Mouse (Mus musculus) spleen, postnatal 0 days (tissue): ENCODE measurements around the gene Syne3. TPM values are rescaled to one million over a fixed set of nuclear protein-coding genes. Genes with fewer than 3 reads are reported as not detected.

ENCODE experiments used
- polyA plus RNA-seq: library from polyadenylated mRNA; unstranded; fragments of >200 nt; fragmentation: Nextera tagmentation; extraction: Ambion mirVana; gene quantifications from 2 replicates; pipeline ENCODE4 v1.2.1, GENCODE M21; 2015

Gene Syne3
- 4.0 and 4.2 TPM in 2 replicates for polyA plus RNA-seq

DNA sequence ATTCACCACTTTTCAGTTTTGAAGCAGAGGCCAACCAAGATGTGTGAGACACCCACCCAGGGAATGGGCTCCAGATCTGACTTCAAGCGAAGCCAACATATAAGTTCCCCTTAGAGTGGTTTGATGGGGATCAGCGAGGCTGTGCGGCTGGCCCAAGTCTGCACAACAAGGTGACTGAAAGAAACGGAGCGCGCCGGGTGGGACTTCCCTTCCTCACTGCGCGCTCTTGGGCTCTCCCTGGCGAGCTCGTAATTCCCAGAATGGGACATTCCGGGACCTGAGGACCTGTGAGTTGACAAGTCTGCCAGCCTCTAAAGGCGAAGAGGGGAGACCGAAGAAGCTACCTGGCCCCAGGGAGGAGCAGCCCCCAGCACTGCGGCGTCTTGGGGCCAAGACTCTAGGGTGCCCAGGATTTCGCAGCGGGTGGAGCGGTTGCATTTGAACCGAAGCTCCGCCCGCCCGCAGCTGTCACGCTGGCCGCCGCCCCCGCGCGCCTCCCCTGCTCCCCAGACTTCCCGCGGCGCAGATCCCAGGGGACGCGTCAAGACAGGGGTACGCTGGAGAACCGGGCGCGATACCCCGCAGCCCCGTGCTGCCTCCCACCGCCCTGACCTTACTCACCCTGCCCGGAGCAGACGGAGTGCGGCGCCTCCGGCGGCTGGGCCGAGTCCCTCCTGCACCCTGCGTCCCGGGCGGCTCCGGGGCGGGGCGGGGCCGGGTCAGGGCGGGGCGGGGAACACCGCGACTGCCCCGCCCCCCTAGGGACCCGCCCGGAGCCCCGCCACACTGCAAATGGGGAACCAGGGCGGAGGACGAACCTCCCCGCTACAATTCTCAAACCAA is at the start of gene Syne3:
Gene Syne3, minus strand, starts transcription at position 440 of the 843 bp plus-strand sequence.

DNA sequence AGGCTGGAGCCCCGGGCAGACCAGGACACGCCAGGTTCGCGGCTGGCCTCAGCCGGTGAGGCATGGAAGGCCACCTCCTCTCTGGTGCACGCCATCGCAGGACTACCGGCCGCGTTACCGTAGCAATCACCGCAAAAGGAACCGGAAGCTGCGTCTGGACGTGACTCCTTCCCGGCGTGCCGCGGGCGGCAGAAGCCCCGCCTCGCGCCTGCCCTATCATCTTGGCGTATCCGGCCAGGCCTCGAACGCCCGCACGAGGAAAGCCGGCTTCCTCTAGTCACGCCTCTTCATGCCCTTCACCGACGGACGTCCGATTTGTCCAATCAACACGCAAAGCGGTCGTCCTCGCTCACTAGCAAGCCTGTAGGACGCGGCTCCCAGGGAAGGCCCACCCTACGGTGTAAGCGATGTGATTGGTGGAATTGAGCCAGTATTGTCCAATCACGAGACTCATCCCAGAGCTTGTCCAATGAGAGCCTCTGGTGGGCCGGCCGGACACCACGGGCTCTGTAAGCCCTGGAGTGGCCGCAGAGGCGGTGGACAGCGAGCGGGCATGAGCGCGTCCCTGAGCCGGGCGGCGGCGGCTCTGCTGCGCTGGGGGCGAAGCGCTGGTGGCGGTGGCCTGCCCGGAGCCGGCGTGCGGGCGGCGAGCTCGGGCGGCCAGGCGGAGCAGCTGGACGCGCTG is 22.7 kb upstream of the Syne3 start, which contains the start of gene Glrx5:
Gene Glrx5, plus strand, starts transcription at position 542 of the 685 bp plus-strand sequence.

Other genes with a start within 250 kb of the Syne3 start
- gene Clmn, start 144.7 kb downstream of the Syne3 start, polyA plus RNA-seq, result 0.39 and 0.41 TPM in 2 replicates
- 617 and 713 TPM in 2 replicates for gene Glrx5, start 22.9 kb upstream of the Syne3 start, polyA plus RNA-seq
- gene Tcl1b2, start 136.2 kb upstream of the Syne3 start, polyA plus RNA-seq, result not detected in 2 replicates
- not detected in 2 replicates for gene Tcl1b1, start 149.9 kb upstream of the Syne3 start, polyA plus RNA-seq
- gene Tcl1b5, start 166.5 kb upstream of the Syne3 start, polyA plus RNA-seq, result not detected in 2 replicates
- gene Tcl1b3, start 181.2 kb upstream of the Syne3 start, polyA plus RNA-seq, result not detected in 2 replicates
- not detected in 2 replicates for gene Tcl1b4, start 192.1 kb upstream of the Syne3 start, polyA plus RNA-seq
- gene Tcl1, start 213.0 kb upstream of the Syne3 start, polyA plus RNA-seq, result not detected in 2 replicates